Mouse (Mus musculus) cerebellum, adult 9-10 months (tissue): ENCODE measurements at regions not wholly inside any gene's neighbourhood (a gene's known extent, or its start where the extent isn't known, plus 50 kb on each side); places are given as distances from the start of the nearest gene placed in this dataset.

Source experiments
- DNase-seq: peaks from one replicate; pipeline ENCODE4 v3.0.0; 2022

- no peak for DNase-seq
These were observed 1251.4 kb downstream of the Gm37988 start for GRCm38 (mm10) chr1:6059090-6059489.

- DNase-seq = no peak
These were observed 1268.9 kb downstream of the Gm37988 start for GRCm38 (mm10) chr1:6076543-6076942.

GRCm38 (mm10) chr1:6081876-6082275 lies 1274.2 kb downstream of the Gm37988 start:
- no peak for DNase-seq

- no peak for DNase-seq
These were observed 1286.7 kb downstream of the Gm37988 start for GRCm38 (mm10) chr1:6094162-6094934.

- no peak for DNase-seq
These were observed 1309.9 kb downstream of the Gm37988 start for GRCm38 (mm10) chr1:6117557-6117956.

- DNase-seq = peak; percentile 2
These were observed 1327.4 kb downstream of the Gm37988 start for GRCm38 (mm10) chr1:6135066-6135465.

GRCm38 (mm10) chr1:6140245-6140644 lies 1332.6 kb downstream of the Gm37988 start:
- DNase-seq = no peak

- no peak for DNase-seq
These were observed 1335.1 kb downstream of the Gm37988 start for GRCm38 (mm10) chr1:6142816-6143215.

- DNase-seq = no peak
These were observed 1336.2 kb downstream of the Gm37988 start for GRCm38 (mm10) chr1:6143891-6144290.

- no peak for DNase-seq
These were observed 1344.7 kb downstream of the Gm37988 start for GRCm38 (mm10) chr1:6152436-6152835.
